Mouse (Mus musculus) erythroblast, adult 5-6 weeks (primary cell): ENCODE results near the gene Olfr71. TPM values are rescaled to one million over a fixed set of nuclear protein-coding genes. Genes with fewer than 3 reads are reported as not detected.

ENCODE experiments used
- ATAC-seq: replicated peaks from 2 replicates; pipeline ENCODE4 v1.8.0; 2016; ENCODE audit warnings: moderate number of reproducible peaks, mild to moderate bottlenecking, moderate TSS enrichment, inconsistent platforms; ENCODE audit not compliant: poor library complexity, low FRiP score, severe bottlenecking
- total RNA-seq, 2 experiments: library from RNA; stranded (forward) in 1 of 2; stranded (reverse) in 1 of 2; fragments of 150-400 nt in 1 of 2; fragments of 200-764, 138-1000 nt in 1 of 2; gene quantifications; 2 replicates each; pipeline versions ENCODE4 v1.2.3 to v1.2.4; 2015 to 2017; ENCODE audit warnings: low replicate concordance in 2 of 2

Gene Olfr71
- total RNA-seq, 2 experiments from 2014 or later, result not detected

DNA sequence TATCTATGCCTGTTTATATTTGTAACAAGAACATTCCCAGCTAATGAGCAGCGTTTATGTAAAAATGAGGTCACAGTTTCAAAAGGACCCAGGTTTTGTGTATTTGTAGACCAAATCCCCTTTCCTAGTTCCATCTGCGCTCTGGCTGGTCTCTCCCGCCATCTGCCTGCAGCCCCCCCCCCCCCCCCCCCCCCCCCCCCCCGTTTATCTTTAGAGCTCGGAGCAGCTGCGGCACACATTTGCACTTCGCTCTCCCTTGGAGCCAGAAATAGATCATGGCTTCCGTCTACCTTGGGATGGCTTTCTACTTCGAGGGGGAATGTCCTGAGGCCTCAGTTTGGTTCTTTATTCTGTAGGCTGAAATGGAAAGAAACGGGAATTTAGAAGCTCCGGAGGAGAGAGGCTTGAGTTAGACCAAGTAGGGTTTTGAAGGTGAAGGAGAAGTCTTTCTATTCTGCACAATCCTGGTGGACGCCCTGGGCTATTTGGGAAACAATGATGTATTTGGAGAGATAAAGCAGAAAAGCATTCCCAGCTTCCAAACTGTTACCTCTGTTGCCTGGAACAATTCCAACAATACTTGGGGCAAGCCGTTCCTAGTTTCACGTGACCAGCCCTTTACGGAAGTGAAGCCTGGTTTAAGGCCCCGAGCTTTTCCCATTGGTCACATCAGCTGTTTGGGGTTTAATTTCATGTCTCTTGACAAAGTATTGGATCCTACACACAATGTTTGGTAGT is 10.6 kb upstream of the Olfr71 start:
- no peak for ATAC-seq

DNA sequence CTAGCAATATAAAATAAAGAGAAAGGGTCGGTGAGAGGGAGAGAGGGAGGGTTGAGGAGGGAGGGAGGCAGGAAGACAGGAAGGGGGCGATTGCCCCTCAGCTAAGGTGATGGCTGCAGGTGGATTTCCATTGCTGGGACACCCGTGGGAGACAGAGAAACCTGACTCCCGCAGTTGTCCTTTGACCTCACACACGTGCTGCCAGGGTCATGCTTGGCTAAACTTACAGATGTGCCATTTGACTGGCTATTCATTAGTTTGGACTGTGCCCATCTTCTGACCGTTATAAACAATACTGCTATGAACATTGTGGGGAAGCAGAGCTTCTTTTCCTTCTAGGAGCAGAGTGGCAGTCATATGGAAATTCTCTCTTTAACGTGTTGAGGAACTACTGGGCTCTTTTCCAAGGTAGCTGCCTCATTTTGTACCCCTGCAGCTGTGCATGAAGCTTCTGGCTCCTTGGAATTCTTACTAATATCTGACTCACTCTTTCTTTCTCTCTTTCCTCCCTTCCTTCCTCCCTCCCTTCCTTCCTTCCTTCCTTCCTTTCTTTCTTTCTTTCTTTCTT is 3.7 kb upstream of the Olfr71 start:
- no peak for ATAC-seq

DNA sequence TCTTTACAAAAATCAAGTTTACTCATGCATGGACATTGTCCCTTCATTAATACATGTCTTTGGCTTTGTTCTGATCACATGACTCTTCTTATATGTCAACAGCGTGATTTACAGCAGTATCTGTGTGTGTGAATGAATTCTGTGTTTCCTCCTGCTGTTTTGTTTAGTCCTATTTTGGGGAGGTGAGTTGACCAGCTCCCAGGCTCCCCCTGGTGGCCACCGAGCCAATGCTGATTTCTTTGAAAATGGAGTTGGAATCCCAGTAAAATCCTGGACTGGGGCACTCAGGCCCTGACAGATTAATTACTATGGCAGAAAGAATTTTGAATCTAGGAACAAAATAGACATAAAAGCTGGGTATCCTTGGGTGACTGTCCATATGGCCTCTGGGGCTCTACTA is 1.8 kb upstream of the Olfr71 start:
- no peak for ATAC-seq

DNA sequence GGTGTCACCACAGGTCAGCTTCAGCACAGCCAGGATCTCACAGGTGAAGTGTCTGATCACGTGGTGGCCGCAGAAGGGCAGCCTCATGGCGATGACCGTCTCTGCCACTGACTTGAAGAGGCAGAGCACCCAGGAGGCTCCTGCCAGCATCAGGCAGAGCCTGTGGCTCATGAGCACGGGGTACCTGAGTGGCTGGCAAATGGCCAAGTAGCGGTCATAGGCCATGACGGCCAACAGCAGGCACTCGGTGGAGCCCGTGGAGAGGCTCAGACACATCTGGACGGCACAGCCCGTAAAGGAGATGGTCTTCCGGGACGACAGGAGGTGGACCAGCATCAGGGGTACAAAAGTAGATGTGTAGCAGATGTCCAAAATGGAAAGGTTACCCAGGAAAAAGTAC is 4.1 kb downstream of the Olfr71 start:
- ATAC-seq, result no peak

DNA sequence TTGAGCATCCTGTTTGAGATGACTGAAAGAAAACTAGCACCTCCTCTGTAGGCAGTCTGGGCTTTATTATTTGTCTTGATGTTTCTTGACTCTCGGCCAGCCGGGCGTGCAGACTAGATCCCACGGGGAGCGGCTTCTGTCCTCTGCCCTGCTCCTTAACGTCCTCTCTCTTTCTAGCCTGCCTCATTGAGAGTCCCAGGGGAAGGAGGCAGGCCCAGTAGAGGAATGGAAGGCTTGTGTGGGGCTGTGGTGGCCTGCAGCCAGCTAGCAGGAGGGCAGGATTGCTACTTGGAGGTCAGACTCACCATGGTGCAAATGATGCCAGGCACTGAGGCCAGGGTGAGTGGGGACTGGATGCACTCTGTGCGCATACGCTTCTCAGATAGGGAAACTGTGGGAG is 6.2 kb downstream of the Olfr71 start:
- ATAC-seq, result no peak

DNA sequence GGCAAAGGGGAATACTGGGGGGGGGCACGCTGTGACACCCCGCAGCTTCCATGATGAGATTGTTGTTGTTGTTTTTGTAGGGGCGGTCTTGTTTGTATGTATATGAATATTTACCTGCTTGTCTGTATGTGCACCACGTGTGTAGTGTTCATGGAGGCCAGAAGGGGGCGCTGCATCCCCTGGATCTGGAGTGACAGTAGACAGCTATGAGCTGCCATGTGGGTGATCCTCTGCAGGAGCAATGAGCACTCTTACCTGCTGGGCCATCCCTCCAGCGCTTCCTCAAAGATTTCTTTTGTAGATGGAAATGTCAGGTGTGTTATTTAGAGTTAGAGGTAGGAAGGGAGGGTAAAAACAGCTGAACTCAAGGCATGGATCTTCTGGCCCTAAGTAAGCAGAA is 6.6 kb downstream of the Olfr71 start:
- ATAC-seq, result 0 out of 2 replicates have a peak, but pooled peaks have one; percentile 48

DNA sequence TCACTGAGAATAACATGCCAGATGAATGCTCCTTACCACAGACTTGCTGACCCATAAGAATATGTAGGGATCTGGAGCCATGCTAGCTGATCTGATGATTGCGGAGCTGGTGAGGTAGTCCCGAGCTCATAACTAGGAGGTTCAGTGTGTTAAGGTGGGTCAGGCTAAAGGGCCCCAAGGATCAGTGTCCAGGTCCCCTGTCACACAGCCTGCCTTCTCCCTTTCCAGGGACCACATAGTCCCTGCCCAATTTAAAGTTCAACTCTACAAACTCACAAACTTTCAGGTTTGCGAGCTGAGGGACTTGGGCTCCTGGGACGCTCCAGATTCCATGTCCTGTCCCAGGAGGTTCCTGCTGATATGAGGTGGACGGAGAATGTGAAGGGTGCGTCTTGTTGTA is 9.3 kb downstream of the Olfr71 start, which contains the start of gene Olfr70:
TSS of gene Olfr70 (minus strand) at position 101 of the 400 bp plus-strand sequence.
- no peak for ATAC-seq

DNA sequence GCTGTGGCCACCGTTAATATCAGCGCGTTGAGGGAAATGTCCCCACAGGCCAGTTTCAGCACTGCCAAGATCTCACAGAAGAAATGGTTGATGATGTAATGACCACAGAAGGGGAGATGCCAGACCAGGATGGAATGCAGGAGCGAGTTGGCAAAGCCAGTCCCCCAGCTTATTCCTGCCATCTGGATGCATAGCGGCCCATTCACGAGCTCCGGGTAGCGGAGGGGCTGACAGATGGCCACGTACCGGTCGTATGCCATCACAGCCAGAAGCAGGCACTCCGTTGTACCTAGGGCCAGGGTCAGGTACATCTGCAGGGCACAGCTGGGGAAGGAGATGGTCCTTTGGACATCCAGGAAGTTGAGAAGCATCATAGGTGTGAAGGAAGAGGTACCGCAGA is 13.5 kb downstream of the Olfr71 start:
- ATAC-seq, result no peak

DNA sequence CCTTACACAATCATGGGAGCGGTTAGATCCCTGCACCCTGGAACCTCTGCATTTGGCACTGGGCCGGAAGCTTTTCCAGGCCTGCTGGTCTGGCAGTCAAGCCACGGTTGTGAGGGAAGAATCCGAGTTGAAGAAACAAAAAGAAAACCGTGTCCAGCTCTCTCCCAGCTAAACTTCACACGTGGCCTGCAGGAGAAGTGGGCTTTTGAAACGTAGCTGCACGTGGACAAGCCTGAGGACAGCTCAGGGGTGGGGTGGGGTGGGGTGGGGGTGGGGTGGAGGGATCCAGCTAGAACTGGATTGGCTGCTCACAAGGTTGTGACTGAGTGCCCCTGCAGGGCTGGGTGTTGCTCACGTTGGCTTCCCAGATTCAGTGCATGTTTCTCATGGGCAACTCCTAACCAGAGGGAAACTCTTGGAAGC is 14.8 kb downstream of the Olfr71 start:
- no peak for ATAC-seq

DNA sequence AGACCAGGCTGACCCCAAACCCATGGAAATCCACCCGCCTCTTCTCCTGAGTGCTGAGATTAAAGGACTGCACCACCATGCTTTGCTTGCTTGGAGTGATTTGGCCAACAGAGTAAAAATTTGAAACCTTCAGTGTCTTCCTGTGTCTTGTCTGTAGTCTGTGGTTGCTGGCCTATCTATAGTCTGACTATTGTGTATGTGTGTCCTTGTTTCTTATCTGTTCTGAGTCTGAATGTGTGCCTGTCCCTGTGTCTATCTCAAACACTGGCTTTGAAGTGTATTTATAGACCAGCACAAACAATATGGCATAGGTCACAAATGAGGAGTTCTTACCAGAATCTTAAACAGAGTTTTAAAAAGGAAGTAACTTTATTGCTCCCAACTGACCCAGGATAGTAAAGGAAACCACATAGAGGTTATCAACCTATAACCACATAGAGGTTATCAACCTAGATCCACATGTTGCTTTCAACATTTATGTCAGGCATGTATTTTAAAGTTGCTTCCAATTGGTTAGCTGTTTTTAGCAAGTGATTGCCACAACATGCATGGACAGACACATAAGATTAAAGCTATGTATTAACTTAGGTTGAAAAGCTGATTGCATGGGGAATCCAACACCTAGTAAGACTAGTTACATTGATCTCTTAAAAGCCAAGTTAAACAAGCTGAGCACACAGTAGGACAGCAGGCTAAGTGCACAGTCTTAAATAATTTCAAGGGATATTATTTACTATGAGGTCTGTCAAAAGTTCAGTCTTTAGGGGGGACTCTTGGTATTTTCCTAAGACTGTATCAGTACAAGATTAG is 15.4 kb downstream of the Olfr71 start:
- ATAC-seq, result no peak

DNA sequence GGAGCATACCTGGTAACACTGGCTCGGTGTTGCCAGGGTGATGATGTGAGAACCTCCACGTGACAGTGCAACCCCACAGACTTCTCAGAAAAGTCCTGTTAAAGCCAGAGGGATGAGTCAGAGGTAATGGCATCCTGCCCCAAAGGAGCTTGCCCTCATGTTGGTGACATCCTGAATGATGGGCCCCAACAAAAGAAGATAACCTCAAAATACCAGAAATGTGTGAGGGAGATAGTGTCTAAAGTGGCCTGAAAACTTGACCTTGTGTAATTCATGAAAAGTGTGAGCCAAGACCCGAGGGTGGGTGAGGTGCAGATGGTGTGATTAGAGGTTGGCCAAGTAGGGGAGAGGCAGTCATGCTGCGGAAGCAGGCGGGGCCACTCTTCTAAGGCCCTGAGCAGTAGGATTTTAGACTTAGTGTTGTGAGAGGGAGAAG is 16.2 kb downstream of the Olfr71 start:
- ATAC-seq, result no peak

DNA sequence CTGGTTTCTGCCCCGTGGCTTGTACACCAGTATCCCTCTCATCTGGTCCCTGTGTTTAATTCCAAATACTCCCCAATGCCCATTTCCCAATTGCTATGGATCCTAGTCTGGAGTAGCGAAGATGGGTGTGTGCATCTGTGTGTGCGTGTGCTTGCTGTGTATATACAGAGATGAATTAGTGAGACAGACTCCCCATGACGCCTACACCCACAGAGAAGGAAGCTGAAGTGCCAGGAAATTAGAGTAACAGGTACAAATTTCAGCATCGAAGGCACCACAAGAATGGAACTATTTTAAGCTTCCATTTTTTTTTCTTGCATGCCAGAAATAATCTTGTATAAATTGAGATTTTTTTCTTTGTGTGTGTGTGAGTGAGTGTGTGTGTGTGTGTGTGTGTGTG is 19.0 kb downstream of the Olfr71 start:
- no peak for ATAC-seq

DNA sequence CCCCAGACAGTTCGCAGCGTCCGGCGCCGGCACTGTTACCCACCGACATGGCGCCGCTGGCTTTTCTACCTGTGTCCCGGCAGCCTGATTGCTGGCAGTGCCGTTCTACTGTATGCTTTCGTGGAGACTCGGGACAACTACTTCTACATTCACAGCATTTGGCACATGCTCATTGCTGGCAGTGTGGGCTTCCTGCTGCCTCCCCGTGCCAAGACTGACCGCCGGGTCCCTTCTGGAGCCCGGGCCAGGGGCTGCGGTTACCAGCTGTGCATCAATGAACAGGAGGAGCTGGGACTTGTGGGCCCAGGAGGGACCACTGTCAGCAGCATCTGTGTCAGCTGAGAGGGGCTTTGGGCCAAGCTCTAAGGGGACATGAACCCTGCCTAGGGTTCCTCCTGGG is 20.0 kb downstream of the Olfr71 start:
- ATAC-seq, result no peak

DNA sequence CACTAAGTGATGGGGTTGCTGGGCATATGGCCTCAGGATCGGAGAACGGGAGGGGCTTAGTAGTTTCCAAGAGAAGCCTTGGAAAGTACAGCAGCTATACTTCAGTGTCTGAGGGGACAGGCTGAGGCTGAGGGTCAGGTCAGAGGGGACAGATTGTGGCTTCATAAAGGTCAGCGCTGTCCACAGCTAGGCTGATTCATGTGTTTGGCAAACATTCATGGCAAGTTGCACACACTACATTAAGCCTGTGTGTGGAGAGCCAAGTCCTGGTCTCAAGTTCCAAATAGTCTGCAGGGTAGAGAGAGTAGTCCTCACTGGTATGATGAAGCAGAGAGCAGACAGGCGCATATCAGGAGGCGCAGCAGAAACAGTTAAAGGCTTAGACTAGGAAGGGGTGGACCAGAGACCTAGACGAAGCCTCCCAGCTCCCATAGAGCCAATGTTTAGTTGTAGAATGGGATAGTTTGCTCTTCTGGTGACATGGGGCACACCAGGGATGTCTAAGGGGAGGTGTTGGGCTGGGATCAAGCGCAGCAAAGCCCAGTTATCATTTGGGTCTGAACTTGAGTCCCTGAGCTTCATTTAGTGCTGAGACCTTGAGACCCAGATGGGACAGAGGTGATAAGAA is 30.5 kb downstream of the Olfr71 start:
- ATAC-seq, result no peak

DNA sequence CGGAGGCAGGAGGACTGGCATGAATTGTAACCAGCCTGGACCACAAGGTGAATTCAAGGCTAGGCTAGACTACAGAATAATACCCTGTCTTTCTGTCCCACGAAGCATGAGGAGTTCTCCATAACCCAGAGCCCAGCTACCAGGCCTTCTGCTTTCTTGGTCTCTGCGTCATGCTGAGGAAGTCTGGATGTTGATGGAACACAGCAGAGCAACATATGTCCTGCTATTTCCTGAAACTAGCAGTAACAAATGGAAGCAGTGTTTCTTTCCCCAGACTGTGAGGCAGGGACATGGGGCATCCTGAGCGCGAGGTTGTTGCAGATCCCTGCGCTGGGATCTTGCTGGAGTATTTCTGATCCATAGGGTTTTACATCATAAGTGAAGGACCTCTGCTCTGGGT is 31.5 kb downstream of the Olfr71 start:
- no peak for ATAC-seq

DNA sequence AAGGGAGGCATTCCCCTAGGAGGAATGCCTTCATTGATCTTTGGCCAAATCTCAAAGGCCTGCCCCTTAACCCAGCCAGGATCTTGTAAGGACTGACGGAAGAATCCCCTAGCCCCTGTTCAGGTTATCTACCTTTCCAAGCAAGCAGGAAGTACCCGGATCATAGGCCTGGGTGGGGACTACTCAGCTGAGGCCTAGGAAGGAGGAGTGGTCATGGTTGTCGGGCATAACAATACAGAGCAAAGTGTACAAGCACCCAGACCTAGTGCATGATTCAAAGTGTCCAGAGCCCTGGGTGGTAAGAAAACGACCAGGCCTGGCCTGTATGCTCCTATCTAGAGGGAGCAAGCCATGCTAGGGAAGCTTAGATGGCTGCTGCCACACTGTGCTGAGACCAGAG is 34.4 kb downstream of the Olfr71 start:
- no peak for ATAC-seq

DNA sequence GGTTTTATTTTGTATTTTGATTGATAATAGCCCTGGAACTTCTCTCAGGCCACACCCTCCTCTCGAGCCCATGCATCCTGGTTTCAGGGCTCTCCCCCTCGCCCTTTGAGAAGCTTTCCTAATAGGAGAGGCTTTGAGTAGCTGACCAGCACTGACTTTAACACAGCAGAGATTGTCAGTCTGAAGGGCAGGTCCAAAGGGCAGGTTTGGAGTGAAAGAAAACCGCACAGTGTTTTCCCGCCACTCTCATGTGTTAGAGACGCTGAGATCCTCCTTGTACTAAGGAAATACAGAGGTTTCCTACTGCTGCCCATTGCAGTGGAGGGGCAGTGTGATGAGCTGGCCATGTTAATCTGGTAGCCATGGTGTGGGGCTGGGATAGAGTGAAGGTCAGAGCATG is 35.1 kb downstream of the Olfr71 start:
- ATAC-seq, result no peak

DNA sequence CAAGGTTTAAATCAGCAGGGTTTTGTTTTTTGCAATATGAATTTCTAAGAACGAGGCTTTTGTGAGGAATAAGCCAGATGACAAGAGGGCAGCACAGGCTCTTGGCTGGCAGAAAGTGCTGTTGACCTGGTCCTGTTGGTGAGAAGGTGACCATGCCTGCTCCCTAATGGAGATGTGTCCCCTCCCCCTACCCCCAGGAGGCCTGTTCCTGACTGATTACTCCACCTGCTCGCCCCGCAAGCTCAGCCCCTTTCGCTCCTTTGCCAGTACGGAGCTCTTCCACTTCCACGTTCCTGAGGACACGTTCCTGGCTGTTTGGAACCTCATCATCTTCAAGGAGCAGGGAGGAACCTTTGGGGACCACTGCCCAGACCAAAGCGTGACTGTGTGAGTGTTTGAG is 36.4 kb downstream of the Olfr71 start:
- no peak for ATAC-seq

DNA sequence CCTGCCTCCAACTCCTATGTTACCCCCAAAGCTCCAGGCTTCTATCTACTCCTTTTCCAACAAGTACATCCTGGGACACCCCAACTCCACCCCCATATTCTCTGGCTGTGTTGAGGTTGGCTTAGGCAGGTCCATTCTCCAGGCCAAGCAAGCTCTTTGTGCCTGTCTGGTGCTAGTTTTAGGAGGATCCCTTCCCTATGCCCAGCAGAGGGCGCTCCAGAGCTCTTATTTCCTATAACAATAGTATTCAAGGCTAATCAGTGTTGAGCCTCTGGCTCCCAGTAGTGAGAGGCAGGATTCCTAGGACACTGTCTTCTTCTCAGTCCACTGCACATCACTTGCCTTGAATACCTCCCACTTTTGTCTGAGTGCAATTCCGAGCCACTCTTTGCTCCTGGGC is 38.0 kb downstream of the Olfr71 start:
- ATAC-seq, result no peak

DNA sequence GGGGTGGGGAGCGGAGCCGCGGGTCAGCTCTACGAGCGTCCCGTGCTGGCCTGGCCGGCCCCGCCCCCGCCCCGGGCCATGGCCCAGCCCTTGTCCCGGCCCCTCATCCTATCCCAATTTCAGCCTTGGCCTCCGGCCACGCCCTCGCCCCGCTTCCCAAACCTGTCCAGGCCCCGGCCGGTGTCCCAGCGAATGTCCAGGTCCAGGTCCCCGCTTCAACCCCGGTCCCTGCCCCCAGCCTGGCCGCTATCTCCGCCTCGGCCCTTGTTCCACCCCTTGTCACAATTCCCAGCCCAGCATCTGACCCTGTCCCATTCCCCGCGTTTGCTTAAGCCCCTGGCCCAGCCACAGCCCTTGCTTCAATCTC is 40.6 kb downstream of the Olfr71 start:
- peak; percentile 4; the same call in 1 of the 2 replicates for ATAC-seq
